Mouse (Mus musculus): ENCODE measurements around the gene Prkaa1.
A peak's percentile ranks its signal among the peaks of the same experiment; 100 is the strongest.
"Not testable (repeated sequence)": the region's sequence is repeated elsewhere in the genome, so short reads cannot be mapped to it uniquely, and the experiment has no call there.

The Prkaa1 gene

DNA sequence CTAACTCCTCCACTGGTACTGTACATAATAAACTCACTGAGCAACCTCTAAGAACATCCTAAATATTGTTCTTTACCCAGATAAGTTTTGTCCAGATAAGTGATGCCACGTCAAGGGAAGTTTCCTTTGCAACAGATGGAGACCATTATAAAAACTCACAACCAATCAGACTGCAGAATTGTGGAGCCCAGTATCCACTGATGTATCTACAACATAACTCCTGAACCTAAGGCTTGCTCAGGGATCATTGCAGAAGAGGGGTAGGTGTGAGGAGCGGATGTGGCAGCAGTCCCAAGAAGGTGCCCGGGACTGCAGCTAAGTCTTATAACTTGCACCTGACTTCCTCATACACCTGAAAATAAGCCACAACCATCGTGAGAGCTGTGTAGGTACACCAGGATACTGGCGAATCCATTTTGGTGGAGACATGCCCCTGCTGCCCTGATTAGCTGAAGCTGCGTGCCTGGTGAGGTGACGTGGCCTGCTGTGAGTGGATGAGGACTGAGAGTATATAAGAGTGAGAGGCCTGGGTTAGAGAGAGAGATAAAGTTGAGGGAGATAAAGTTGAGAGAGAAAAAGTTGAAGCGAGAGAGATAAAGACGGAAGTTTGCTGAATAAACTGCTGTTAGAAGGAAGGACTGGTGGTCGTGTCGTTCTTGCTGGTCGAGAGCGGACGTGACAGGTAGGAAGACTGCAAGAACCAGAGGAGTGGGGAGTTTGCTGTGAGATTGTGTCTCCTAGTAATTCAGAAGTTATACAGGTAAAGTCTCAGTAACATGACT lies 12.6 kb upstream of the Prkaa1 start:
- not testable (repeated sequence) for DNase-seq

DNA sequence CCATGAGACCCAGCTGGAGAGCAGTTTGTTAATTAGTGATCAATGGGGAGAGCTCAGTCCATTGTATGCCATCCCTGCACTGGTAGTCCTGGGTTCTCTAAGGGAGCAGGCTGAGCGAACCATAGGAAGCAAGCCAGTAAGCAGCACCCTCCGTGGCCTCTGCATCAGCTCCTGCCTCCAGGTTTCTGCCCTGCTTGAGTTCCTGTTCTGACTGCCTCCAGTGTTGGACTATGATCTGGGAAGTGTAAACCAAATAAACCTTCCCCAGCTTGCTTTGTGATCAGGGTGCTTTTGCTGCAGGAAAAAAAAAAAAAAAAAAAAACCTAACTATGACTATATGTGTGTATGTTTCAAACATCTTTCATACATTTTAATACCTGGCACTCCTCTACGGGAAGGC lies 10.4 kb upstream of the Prkaa1 start:
- DNase-seq: no peak

DNA sequence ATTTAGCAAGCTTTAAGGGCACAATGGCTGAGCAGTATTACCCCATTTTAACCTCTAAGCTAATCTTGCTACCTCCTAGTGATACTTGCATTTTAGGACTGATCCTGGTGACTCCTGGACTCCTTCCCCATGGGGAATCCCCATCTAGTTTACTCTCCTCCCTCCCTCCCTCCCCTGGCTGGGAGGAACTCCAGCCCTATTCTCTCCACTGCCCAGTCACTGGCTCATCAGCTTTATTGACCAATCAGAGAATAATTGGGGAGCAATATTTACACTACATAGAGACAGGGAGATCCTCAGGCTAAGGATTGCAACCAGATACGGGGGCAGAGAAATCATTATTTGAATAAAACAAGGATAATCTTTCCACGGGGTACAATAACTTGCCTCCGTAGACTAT lies 9.5 kb upstream of the Prkaa1 start:
- DNase-seq: no peak

DNA sequence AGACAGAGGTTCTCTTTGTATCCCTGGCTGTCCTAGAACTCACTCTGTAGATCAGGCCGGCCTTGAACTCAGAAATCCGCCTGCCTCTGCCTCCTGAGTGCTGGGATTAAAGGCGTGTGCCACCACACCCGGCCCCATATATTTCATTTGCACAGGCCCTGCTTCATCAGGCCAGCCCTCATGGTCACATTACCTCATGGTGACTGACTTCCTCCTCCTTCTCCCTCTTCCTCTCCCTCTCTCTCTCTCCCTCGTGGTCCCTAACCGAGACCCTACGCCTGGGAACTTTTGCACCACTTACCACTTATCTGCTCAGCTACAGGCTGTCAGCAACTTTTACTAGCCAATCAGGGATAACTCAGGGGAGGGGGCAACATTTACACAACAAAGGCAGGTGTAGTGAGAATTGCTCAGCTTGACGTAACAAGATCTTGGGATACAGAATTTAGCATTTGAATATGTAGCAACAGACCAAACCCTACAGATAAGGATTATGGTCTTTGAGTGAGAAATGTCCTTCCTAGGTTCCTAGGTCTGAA lies 8.6 kb upstream of the Prkaa1 start:
- no peak for DNase-seq

DNA sequence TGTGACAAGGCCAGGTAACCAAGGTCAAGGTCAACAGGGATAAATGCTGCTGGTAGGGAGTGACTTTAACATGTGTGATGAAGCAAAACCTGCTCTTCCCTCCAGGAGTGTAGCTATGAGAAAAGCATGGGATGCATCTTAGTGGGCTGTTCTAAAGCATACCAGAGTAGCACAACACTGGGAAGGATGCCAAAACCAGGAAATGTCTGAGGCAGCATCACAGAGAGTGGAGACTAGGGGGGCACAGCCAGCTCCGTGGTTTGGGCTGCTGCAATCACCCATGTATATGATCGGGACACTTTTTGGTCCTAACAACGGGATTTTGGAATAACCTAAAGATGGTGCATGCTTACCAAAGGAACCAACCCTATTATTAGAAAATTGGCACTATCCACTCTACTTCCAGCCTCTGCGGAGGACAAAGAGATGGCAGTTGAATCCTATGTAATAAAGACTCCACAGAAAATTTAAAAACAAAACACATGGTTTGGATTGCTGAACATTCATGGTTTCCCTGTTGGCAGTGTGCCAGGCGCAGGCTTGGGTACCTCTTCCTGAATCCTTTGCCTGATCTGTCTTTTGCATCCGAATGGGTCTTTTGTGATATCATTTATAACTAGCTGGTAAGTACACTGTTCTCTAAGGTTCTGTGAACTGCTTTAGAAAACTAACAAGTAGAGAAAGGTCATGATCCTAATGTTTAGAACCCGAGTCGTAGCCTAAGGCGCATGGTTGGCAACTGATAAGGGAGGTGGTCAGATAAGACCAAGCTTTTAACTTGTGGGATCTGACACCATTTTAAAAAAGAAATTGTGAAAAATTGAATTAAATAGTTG lies 5.4 kb upstream of the Prkaa1 start:
- no peak for DNase-seq

DNA sequence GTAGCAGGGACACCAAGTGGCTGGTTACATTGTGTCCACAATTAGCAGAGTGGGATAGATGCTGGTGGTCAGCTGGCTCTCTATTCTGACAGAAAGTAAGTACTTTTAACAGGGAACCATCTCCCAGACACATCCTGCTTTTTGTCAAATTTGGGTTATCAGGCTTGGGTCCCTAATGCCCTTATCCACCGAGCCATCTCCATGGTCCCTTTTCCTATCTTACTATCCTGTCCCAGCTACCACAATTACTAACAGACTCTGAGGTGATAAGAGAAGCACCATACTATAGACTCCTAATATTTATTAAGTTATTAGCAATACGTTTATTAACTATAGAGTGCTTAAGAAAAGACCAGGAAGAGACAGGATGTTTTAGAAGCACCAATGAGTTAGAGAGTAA lies 4.3 kb upstream of the Prkaa1 start:
- DNase-seq: no peak

DNA sequence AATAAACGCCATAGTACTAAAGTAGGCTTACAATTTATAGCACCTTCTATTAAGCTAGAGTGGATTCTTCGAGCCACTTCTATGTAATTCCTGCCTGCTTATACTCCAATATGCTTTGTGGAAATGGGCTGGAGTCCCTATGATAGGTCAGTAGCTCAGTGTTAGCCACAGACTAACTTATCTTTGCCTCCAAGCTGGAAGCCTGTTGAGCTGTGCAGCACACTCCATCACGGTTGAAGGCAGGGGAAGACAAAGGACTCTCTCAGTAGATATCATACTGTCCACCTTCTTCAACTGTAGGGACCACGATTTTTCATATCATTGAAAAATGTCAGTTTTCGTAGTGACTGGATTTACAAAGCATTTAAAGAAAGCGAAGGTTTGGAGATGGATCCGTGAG lies 3.8 kb upstream of the Prkaa1 start:
- no peak for DNase-seq

DNA sequence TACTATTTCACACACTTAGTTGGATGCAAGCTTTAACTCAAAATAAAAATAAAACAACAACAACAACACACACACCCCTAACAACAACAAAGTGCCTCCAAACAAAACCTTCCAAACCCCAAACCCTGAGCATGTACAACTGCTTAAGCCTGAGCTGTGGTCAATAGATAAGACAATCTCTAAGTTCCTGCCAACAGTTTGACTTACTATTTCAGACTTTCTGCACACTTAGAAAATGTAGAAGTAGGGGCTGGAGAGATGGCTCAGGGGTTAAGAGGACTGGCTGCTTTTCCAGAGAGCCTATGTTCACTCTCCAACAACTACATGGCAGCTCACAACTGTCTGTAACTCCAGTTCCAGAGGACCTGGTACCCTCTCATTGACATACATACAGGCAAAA lies 3.3 kb upstream of the Prkaa1 start:
- no peak for DNase-seq

DNA sequence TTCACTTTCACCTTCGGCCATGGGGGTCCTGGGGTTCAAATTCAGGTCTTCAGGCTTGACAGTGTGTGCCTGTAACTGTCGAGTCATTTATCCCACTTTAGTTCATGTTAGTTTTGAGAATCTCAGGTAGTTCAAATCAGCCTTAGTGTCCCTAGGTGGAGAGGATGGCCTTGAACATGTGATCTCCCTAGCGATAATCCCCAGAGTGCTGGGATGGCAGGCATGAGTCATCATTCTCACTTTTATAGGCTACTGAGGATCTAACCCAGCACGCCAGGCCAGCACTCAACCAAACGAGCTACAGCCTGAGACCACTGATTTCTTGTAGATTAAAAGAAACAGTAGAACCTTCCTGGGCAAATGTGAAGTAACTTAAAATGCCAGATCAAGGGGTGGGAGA lies 1.6 kb upstream of the Prkaa1 start:
- DNase-seq: no peak

DNA sequence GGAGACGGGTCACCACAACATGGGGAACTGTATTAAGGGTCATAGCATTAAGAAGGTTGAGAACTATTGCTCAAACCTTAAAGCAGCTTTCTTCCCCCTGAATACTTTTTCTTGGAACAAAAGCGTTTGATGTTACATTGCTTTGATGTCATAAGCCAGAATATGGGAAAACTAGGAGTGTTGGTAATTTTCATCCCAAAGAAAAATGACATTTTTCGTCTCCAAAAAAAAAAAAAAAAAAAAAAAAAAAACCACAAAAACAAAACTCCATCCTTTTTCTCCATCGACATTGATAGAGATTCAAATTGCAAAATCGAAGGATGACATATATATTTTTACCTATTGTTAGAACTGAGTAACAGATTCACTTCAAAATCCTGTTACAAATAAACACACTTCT lies 947 bp upstream of the Prkaa1 start:
- DNase-seq: no peak

DNA sequence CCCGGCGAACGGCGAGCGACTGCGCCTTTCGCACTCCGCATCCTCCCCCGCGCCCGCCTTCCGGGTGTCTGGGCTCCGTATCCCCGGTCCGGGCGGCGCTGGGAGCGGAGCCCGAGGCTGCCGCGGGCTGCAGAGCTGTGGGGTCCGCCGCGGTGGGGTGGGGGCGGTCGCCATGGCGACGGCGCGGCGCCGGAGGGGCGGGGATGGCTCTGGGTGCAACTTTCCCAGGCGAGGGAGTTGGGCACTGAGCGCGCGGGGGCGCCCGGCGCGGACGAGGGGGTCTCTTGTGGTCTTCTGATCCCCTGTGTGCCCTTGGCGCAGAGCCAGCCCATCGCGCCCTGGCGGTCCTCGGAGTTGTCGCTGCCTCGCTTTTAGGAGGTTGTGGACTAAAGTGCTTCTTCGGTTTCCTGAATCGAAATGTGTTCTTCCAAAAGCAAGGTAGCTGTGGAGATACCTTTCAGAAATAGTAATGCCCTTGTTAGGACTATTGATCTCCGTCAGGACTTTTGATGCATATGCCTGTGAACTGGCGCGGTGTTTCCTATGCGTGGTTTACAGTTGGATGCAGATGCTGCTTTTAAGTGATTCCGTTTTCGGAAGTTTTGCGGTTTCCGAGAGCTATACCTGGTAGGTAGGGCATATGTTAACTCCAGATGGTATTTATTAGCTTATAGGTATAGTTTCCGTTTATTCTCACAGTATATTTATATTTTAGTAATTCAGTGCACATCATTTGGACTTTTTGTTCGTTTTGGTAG lies 539 bp downstream of the Prkaa1 start:
- DNase-seq: peak; percentile 78

DNA sequence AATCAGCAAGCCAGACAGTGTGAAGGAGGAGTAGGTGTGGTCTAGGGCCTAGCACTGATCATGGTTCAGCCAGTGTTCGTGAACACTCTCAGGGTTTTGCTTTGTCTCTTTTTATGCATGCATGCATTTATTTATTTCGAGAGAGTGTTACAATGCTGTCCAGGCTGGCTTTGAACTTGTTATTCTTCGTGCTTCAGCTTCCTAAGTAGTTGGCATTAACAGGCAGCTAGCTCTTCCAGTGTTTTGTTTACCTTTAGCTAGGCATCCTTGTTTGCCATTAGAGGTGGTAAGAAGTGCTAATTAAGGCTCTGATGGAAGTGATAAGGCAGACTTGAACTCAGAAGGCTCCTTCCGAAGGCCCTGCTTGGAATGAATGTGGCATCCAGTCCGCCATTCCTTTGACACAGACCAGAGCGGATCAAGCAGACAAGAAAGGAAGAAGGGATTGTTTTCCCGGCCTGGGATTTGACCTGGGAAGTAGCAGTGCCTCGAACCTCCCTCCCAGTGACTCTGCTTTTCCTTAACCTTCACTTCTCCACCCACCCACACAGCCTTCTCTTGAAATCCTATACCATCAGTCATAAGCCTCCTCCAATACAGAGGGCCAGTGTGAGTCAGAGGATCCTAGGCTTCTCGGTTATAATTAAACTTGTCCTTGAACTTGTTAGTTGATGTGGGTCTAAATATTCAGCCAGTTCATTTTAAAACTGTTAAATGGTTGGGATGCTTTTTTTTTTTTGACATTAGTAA lies 1.7 kb downstream of the Prkaa1 start:
- no peak for DNase-seq

DNA sequence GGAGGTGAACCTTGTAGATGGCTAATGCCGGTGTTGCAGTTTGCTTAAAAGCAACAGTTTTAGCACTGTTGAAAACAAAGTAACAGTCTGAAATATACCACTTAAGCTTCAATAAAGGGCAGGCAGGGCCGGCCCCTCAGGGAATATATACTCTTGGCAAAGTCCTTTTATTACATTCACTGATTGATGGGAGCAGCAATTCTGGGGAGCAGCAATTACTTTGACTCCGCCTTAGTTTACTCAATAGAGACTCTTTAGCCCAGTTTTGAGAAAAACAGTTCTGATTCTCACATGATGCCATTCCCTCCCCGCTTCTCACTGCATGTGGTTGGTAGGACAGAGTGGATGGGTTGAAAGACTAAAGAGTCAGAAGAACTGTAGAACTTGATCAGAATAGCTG lies 5.5 kb downstream of the Prkaa1 start:
- no peak for DNase-seq

DNA sequence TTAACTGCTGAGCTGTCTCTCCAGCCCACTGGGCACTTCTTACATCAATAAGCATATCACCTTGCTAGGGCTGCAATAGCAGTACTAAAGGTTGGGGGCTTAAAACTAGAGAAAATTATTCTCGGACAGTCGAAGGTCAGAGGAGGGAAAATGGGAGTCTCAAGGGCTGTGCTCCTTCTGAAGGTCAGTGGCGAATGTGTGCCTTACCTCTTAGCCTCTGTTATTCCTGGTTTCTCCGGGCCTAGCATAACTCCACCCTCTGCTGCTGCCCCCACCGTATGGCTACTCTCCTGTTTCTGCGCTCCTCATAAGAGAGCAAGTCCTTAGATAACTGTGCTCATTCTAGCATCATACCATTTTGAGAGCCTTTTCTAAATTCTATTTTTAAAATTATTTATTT lies 8.5 kb downstream of the Prkaa1 start:
- DNase-seq: no peak

DNA sequence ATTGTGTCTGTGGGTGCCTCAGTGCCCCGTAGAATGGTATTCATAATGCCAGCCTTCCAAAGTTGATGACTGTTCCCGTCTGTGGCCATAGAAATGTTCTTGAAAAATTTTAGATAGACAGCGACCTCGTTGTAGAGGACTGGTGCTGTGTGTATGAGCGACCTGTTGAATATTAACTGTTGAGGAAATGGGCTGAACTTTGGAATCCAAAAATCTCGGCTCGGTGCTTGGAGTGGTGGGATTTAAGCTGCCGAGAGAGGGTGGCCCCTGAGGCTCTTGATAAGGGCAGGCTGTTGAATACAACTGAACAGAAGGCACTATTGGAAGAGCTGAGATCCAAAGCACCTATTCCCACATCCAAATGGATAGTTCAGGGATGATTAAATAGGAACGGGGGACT lies 11.0 kb downstream of the Prkaa1 start:
- DNase-seq: no peak

DNA sequence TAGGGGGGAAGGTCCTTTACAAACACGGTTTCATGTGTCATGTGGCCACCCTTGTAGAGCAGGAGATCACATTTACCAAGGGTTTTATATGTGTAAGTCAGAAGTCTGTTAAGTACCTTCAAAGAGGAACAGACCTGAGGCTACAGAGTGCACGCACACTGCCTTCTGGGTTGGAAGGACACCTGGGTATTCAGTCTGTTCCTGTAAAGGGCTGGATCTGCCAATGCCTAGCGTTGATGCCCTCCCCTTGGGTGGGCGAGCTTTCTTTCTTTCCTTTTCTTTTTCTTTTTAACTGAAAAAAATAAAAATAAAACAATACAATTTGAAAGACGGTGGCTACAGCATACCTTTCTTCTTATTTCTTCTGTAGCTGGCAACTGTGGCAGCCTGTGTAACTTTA lies 11.4 kb downstream of the Prkaa1 start:
- DNase-seq: no peak

DNA sequence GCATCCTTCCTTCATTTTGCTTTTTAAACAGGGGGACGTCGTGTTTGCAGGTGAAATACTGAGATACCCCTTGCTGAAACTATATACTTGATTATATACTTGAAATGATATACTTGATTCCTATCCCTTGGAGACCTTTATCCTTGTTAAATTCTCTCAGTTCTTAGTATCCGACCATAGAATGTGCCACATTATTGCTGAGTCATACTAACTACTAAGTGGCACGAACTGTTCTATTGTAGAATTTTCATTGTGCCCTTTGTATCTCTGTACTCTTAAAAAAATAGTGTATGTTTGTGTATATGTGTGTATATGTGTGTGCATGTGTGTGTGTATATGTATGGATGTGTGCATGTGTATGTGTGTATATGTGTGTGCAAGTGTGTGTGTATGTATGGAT lies 12.7 kb downstream of the Prkaa1 start:
- DNase-seq: no peak

DNA sequence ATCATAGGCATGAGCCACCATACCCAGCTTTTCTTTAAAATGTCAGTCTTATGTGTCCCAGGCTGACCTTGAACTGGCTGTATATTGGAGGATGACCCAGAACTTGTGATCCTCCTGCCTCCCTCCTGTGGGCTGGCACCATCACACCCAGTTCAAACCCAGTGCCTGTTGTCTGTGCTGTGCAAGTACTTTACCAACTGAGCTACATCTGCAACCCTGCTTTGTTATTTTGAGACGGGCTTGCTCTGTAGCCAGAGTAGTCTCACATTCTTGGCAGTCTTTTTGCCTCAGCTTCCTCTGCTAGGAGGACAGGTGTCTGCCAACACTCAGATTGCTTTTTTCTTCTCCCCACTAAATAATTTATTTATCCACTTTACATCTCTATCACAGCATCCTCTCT lies 13.7 kb downstream of the Prkaa1 start:
- no peak for DNase-seq

DNA sequence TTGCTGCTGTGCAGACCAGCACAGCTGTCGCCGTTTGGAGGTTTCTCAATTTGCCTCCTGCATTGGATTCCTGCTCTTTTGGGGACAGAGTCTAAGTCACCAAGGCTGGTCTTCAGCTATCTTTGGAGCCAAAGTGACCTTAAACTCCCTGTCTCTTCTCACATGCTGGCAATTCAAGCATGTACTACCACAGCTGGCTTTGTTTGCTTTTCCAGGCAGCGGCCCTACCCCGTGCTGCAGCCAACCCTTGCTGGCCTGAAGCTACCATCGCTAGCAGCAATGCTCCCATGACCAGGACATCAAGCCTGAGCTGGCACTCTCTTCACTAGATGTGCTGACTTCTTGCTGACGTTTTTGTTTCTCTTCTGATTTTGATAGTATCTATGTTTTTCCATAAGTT lies 15.2 kb downstream of the Prkaa1 start:
- DNase-seq: no peak

DNA sequence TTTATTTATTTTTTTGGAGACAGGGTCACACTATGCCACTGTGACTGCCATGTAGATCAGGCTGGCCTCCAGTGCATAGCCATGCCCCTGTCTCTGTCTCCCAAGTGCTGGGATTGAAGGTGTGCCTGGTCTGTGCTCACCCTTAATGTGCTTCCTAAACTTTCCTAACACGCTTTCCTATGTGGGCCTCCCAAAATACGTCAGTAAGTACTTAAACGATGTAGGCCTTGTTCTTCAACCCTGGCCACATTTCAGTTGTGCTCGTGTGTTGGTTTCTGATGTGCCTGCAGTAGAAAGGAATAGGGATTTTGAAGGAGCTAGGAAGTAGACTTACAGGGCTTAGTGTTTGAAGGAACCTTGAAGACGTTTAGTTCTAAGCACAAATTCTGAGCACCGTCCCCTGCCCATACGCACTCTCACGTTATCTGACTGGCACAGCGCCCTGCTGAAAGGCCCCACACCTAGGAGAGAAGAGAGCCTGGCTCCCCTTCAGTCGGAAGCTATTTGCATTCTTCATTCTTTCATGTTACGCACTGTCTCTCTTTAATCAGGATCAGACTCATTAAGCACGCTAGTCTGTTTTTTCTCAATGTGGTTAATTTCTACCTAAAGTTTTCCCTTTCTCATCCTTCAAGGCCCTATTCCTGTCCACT lies 21.6 kb downstream of the Prkaa1 start:
- DNase-seq: no peak

DNA sequence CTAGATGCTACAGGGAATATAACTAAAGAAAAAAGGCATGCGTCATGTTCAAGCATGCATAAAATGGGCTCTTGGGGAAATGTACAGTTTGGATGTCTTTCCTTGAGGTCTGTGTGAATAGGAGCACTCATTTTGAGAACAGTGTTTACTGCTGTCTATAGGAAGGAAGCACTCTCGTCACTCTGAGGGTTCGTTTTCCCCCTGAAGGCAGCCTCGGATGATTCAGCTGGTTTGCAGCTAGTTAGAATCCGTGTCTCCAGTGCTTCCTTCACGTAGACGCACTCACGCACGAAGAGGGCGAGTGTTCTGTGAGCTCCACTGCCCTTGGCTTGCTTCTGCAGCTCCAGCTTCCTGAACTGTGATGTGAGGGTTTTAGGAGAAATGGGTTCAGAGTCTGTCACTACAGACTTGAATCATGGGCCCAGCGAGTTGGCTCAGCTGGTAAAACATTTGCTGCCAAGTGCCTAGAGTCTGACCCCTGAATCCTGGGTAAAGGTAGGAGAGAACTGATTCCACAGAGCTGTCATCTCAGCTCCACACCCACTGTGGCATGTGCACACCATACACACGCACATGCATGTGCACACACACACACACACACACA lies 29.7 kb downstream of the Prkaa1 start:
- DNase-seq: no peak
